Mouse (Mus musculus) embryonic facial prominence, embryonic 10.5 days (tissue): ENCODE results near the gene Col7a1. TPM values are rescaled to one million over a fixed set of nuclear protein-coding genes. Genes with fewer than 3 reads are reported as not detected.

ENCODE experiments used
- DNase-seq: peaks from one replicate; pipeline ENCODE4 v3.0.0-alpha.2; 2017; ENCODE audit warnings: low spot score
- H3K27ac ChIP-seq: fragments of 300-500 bp; sonication (generic); replicated peaks from 2 replicates; pipeline ENCODE4 v1.5.1; 2016; ENCODE audit warnings: mild to moderate bottlenecking
- H3K27me3 ChIP-seq: fragments of 300-500 bp; sonication (generic); replicated peaks from 2 replicates; pipeline ENCODE4 v1.6.1; 2016; ENCODE audit warnings: low read depth, mild to moderate bottlenecking; ENCODE audit not compliant: poor library complexity, severe bottlenecking
- H3K36me3 ChIP-seq: fragments of 300-500 bp; sonication (generic); replicated peaks from 2 replicates; pipeline ENCODE4 v1.6.1; 2016; ENCODE audit warnings: mild to moderate bottlenecking, moderate library complexity
- H3K4me1 ChIP-seq: fragments of 300-500 bp; sonication (generic); 2 replicates; pipeline ENCODE4 v1.6.1; 2016
- H3K4me3 ChIP-seq: fragments of 300-500 bp; sonication (generic); 2 replicates; pipeline ENCODE4 v1.5.1; 2016; ENCODE audit warnings: mild to moderate bottlenecking, moderate library complexity
- H3K9me3 ChIP-seq: fragments of 300-500 bp; sonication (generic); 2 replicates; pipeline ENCODE4 v1.6.1; 2016; ENCODE audit warnings: mild to moderate bottlenecking
- WGBS: fragments of 180-500 bp; shearing (Covaris S2); methylation state at CpG from one replicate; pipeline ENCODE4 v1.1.7; 2016; 5-methylcytosine and 5-hydroxymethylcytosine counted together
- polyA plus RNA-seq: library from polyadenylated mRNA; unstranded; fragments of >200 nt; fragmentation: Nextera tagmentation; extraction: Ambion mirVana; gene quantifications from 2 replicates; pipeline ENCODE4 v1.2.1, GENCODE M21; 2016

Gene Col7a1
- polyA plus RNA-seq, 1 experiment from 2014 or later, result 1.1 TPM

- no peaks in the 10 kb centered on the region for H3K9me3 ChIP-seq
- H3K27me3 ChIP-seq, result no peaks in the 10 kb centered on the region
- H3K27ac ChIP-seq, result peak overlapping the region; percentile 85
- DNase-seq, result no peak
- H3K36me3 ChIP-seq, result no peaks in the 10 kb centered on the region
- peaks cover 48% of the 10 kb centered on the region for H3K4me1 ChIP-seq
- no peak overlapping the region for H3K4me3 ChIP-seq
- 80% methylated on average over 4 of the region's 4 CpGs for WGBS
These were observed 36.5 kb downstream of the Col7a1 start for GRCm38 (mm10) chr9:108989802-108990461.

GRCm38 (mm10) chr9:108990462-108990820 lies 37.1 kb downstream of the Col7a1 start:
- DNase-seq, result peak; percentile 58
- H3K27ac ChIP-seq, result peak overlapping the region; percentile 85
- H3K4me3 ChIP-seq, result no peak overlapping the region
- no peaks in the 10 kb centered on the region for H3K27me3 ChIP-seq
- H3K9me3 ChIP-seq, result no peaks in the 10 kb centered on the region
- peaks cover 53% of the 10 kb centered on the region for H3K4me1 ChIP-seq
- H3K36me3 ChIP-seq, result no peaks in the 10 kb centered on the region
- WGBS, result 52% methylated on average over 7 of the region's 7 CpGs

DNA sequence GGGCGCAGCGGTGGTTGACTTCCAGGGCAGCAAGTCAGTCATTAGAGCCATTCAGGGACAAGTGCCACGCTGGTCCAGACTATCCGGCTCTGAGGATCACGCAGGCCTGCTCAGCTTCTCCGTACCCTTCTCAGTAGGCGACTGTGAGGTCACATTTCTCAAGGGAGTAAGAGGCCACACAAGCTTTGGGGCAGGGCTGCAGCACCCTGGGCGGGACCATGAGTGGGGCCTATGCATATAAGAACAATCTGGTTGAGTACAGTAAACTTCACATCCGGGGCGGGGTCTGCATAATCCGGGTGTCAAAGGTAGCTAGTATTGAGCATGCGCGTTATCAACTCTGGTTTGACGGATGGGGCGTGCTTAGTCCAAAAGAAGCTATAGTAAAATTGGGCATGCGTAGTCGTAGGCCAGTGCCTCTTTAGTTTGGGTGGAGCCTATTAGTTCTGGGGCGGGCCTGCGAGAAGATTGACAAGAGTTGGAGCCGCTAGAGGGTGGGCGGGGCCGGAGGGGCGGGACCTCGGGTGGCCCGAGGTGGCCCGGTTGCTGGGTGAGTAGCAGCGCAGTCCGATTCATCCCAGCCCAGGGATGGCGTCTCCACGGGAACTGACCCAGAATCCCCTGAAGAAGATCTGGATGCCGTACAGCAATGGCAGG lies 38.2 kb downstream of the Col7a1 start, which contains the start of gene Pfkfb4:
Gene Pfkfb4, plus strand, starts transcription at position 351 of the 657 bp plus-strand sequence.
- DNase-seq, result peak; percentile 97
- Histone ChIP-seq H3K27ac (peak within 1 kb of the TSS; percentile 85), H3K9me3 (no peaks in the 10 kb centered on the region), H3K4me1 (peaks cover 65% of the 10 kb centered on the region), H3K4me3 (peak within 1 kb of the TSS; percentile 71), H3K36me3 (no peaks in the 10 kb centered on the region), H3K27me3 (no peaks in the 10 kb centered on the region)
- under 1% methylated on average over 31 of the region's 31 CpGs for WGBS

- peak overlapping the region; percentile 71 for H3K4me3 ChIP-seq
- no peak for DNase-seq
- 9% methylated on average over 18 of the region's 18 CpGs for WGBS
- no peaks in the 10 kb centered on the region for H3K36me3 ChIP-seq
- H3K27ac ChIP-seq, result peak overlapping the region; percentile 82
- H3K9me3 ChIP-seq, result no peaks in the 10 kb centered on the region
- H3K4me1 ChIP-seq, result peaks cover 65% of the 10 kb centered on the region
- H3K27me3 ChIP-seq, result no peaks in the 10 kb centered on the region
These were observed 38.7 kb downstream of the Col7a1 start for GRCm38 (mm10) chr9:108992085-108992469.

GRCm38 (mm10) chr9:108992620-108993361 lies 39.4 kb downstream of the Col7a1 start:
- no peak for DNase-seq
- Histone ChIP-seq H3K36me3 (no peaks in the 10 kb centered on the region), H3K27me3 (no peaks in the 10 kb centered on the region), H3K9me3 (no peaks in the 10 kb centered on the region), H3K27ac (peak overlapping the region; percentile 82; the same call in 1 of the 2 replicates), H3K4me1 (peaks cover 59% of the 10 kb centered on the region), H3K4me3 (peak overlapping the region; percentile 71)
- 82% methylated on average over 9 of the region's 9 CpGs for WGBS

GRCm38 (mm10) chr9:108996411-108996810 lies 43.0 kb downstream of the Col7a1 start:
- WGBS, result 76% methylated on average over 9 of the region's 9 CpGs
- Histone ChIP-seq H3K4me3 (no peak overlapping the region), H3K9me3 (no peaks in the 10 kb centered on the region), H3K36me3 (no peaks in the 10 kb centered on the region), H3K27ac (no peak overlapping the region), H3K4me1 (peaks cover 32% of the 10 kb centered on the region), H3K27me3 (no peaks in the 10 kb centered on the region)
- DNase-seq, result no peak

DNA sequence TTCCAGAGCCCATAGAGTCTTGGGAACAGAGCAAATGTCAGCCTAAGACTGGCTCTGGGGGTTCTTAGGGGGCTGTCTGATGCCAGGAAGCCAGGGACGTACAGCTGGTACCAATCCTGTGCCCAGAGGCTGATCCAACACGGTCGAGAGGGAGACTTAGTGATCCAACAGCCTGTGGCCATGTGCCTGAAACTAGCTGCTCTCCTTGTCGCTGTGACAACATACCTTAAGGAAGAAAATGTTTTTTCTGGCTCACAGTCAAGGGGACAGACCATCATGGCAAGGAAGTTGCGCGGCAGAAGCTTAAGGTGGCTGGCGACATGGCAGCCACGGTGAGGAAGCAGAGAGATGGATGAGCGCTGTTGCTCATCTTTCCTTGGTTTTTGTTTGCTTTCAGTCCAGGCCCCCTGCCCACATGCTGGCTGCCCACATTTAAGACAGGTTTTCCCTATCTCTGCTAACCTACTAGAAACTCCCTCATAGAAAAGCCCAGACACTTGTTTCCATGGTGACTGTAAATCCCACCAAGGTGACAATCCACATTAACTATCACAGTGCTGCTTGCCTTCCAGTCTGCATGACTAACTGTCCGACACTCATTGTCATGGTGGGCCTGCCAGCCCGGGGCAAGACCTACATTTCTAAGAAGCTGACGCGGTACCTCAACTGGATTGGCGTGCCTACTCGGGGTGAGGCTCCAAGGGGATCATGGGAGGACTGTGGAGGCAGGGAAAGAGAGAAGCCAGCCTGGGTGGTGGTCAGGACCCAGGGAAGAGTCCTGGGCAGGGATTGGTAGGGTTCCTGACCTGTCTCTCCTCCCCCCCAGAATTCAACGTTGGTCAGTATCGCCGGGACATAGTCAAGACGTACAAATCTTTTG lies 45.1 kb downstream of the Col7a1 start:
- H3K4me1 ChIP-seq, result peaks cover 23% of the 10 kb centered on the region
- DNase-seq, result no peak
- H3K36me3 ChIP-seq, result no peaks in the 10 kb centered on the region
- no peak overlapping the region for H3K27ac ChIP-seq
- H3K4me3 ChIP-seq, result no peak overlapping the region
- H3K27me3 ChIP-seq, result no peaks in the 10 kb centered on the region
- H3K9me3 ChIP-seq, result no peaks in the 10 kb centered on the region
- 86% methylated on average over 19 of the region's 19 CpGs for WGBS

DNA sequence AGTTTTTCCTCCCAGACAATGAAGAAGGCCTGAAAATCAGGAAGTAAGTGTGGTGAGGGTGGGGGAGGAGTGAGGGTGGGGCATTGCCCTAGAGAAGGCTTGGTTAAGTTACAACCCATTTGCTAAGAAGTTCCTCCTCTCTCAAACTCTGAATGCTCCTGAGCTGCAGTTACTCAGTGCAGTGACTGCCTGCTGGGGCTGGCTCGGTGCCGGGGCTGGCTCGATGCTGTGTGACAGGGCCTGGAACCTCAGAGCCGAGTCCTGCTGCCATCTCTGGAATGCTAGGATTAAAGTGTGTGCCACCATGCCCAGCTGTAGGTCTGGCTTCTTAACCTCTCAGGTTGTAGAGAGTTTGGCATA lies 45.8 kb downstream of the Col7a1 start:
- DNase-seq, result no peak
- Histone ChIP-seq H3K36me3 (no peaks in the 10 kb centered on the region), H3K27me3 (no peaks in the 10 kb centered on the region), H3K27ac (no peak overlapping the region), H3K4me3 (no peak overlapping the region), H3K4me1 (peaks cover 19% of the 10 kb centered on the region), H3K9me3 (no peaks in the 10 kb centered on the region)
- 85% methylated on average over 4 of the region's 4 CpGs for WGBS

GRCm38 (mm10) chr9:109000726-109001125 lies 47.3 kb downstream of the Col7a1 start:
- Histone ChIP-seq H3K4me1 (peaks cover 9% of the 10 kb centered on the region), H3K4me3 (no peak overlapping the region), H3K36me3 (no peaks in the 10 kb centered on the region), H3K27ac (no peak overlapping the region), H3K27me3 (no peaks in the 10 kb centered on the region), H3K9me3 (no peaks in the 10 kb centered on the region)
- 9% methylated on average over 3 of the region's 3 CpGs for WGBS
- peak; percentile 78 for DNase-seq

GRCm38 (mm10) chr9:109003201-109003600 lies 49.8 kb downstream of the Col7a1 start:
- 38% methylated on average over 2 of the region's 2 CpGs for WGBS
- H3K27ac ChIP-seq, result no peak overlapping the region
- H3K36me3 ChIP-seq, result no peaks in the 10 kb centered on the region

DNA sequence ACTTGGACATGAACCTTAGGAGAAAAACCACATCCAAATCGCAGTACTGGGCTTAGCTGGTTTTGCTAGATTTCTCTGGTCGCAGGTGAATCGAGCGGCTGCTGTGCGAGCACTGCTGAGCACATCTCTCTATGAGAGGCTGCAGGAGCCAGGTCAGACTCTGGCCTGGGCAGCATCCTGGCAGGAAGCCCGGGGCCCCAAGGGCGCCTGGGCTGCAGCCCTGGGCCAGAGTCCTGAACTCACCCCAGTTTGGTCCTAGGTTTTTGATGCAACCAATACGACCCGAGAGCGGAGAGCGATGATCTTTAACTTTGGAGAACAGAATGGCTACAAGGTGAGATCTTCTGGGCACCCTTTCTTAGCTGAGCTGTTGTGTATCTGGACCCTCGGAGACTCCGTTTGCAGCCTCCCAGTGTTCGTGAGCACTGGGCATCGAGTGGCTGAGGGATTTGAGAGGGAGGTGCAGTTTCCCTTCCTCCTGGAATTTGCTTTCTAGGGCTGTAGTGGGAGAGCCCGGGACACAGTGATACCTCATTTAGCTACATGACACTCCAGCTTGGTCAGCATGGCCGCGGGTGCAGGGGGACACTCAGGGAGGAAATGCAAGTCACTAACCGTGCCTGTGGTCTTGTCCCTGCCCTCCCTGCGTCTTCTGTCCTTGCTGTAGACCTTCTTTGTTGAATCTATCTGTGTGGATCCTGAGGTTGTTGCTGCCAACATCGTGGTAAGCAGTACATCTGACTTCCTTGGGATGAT lies 53.8 kb downstream of the Col7a1 start:
- H3K27me3 ChIP-seq, result no peaks in the 10 kb centered on the region
- H3K27ac ChIP-seq, result 0 out of 2 replicates have a peak overlapping the region, but pooled peaks have one; percentile 10

More at GRCm38 (mm10) chr9:109003201-109003600, 49.8 kb downstream of the Col7a1 start:
- Histone ChIP-seq H3K27me3 (no peaks in the 10 kb centered on the region), H3K4me3 (no peak overlapping the region), H3K4me1 (peaks cover 10% of the 10 kb centered on the region), H3K9me3 (no peaks in the 10 kb centered on the region)
- DNase-seq, result peak; percentile 67

More for the DNA sequence above, 53.8 kb downstream of the Col7a1 start:
- WGBS, result 81% methylated on average over 21 of the region's 21 CpGs
- no peaks in the 10 kb centered on the region for H3K9me3 ChIP-seq
- peaks cover 22% of the 10 kb centered on the region for H3K4me1 ChIP-seq
- H3K36me3 ChIP-seq, result no peaks in the 10 kb centered on the region
- H3K4me3 ChIP-seq, result no peak overlapping the region
- no peak for DNase-seq
